Mouse (Mus musculus): ENCODE results near the gene Dzank1. TPM values are rescaled to one million over a fixed set of nuclear protein-coding genes. Genes with fewer than 3 reads are reported as not detected.
A peak's percentile ranks its signal among the peaks of the same experiment; 100 is the strongest.

Dzank1 gene
- polyA plus RNA-seq, 1 experiment from 2014 or later, result 8.6 TPM

DNA sequence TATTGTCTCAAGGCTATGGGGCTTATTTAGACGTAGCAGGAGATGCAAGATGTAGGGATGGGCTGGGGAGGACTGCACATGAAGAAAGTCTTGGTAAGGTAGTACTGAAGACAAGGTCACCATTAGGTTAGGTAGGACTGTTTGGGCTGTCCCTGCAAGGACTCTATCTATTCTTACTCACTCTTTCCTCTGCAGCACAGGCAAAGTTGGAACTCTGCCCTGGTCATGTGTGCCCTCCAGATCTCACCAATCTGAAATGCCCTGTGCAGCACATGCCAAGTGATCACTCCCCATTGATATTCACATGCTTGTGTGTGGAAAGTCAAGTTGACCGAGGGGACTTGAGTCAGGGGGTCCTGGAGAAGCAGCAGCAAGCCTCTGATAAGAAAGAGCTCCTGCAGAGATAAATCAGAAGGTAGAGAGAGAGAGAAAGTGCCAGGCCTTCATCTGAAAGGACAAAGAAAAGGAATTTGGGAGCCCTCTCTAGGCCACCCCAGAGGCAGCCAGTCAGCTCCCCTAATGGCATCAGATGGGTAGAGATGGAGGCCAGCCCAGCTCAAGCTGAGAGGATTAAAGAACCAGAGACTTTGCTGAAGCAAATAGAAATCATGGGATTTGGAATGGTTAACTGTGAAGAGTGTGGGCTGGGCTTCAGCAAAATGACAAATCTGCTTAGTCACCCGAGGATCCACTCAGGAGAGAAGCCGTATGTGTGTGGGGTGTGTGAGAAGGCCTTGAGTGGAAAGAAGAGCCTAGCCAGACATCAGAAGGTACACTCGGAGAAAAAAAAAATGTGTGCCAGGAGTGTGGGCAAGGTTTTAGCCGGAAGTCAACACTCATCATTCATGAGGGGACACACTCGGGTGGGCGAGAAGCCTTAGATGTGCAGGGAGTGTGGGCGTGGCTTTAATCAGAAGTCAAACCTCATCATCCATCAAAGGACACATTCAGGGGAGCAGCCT is 62.1 kb downstream of the Dzank1 start:
- peaks cover 30% of the 10 kb centered on the region for H3K36me3 ChIP-seq
- H3K9ac ChIP-seq, result no peak overlapping the region
- no peak overlapping the region for H3K4me2 ChIP-seq
- H3K27me3 ChIP-seq, result 0 out of 2 replicates have a peak, but pooled peaks cover 4% of the 10 kb centered on the region
- no peaks in the 10 kb centered on the region for H3K9me3 ChIP-seq
- 76% methylated on average over 9 of the region's 9 CpGs for WGBS
- no peaks in the 10 kb centered on the region for H3K4me1 ChIP-seq (replicated peaks)
- H3K27ac ChIP-seq, result no peak overlapping the region
- H3K4me3 ChIP-seq, result no peak overlapping the region
- no peak for ATAC-seq (ENCODE audit: low FRiP score)

DNA sequence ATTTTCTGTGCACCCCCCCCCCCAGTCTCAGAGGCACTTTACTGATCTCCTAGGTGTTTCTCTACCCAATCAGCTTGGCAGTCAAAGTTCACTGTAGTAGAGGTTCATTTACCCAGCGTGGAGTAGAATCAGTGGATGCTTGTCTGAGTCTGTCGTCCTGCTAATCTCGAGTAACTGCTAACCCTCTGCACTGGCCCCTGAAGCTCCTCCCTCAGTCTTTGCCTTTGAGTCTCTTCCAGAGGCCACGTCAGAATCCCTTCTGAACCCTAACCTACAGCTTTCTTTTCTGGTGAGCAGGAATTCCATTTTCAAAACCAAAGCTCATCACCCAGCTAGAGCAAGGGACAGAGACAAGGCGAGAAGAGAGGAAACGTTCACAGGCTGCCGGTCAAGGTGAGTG is 63.0 kb downstream of the Dzank1 start:
- no peak overlapping the region for H3K4me2 ChIP-seq
- H3K27ac ChIP-seq, result no peak overlapping the region
- WGBS, result 76% methylated on average over 7 of the region's 7 CpGs
- no peaks in the 10 kb centered on the region for H3K9me3 ChIP-seq
- no peak for ATAC-seq (ENCODE audit: low FRiP score)
- H3K36me3 ChIP-seq, result peaks cover 30% of the 10 kb centered on the region
- peaks cover 5% of the 10 kb centered on the region for H3K4me1 ChIP-seq (replicated peaks)
- no peak overlapping the region for H3K9ac ChIP-seq
- no peak overlapping the region for H3K4me3 ChIP-seq
- H3K27me3 ChIP-seq, result 0 out of 2 replicates have a peak, but pooled peaks cover 5% of the 10 kb centered on the region

DNA sequence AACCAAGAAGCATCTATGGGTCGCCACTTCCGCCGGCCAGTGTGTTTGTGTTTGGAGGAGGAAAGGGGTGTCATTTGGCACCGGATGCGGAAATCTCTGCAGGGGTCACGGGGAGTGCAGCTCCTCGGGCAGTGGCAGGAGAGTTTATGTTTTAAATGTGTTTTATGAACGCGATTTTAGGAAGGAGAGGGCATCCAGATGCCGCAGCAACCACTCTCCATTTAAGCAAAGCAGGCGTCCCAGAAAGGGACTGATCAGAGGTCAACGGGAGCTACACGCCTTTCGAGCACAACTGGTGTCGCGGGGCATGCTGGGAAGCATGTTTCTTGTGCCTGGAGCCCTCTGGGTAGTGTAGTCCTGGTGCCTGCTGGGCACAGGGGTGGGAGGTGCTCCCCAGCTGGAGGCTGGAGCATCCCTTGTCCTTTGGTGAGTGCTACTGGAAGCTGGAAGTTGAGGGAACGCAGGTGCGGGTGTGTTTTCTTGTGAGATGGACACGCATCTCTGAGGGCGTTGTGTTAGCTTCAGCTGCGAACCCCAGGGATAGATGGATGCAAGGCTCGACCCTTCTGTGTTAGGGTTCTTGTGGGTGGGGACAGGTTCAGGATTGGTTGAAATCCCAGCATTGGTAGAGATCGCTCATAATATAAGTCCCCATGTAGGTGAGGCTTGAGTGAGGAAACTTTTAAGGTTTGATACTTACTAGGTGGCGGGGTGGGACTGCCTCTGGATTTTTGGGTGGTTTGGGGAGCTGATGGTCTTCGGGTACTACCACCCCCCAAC is 68.0 kb downstream of the Dzank1 start:
- Histone ChIP-seq H3K27me3 (peaks cover 39% of the 10 kb centered on the region), H3K9ac (peak overlapping the region; percentile 74), H3K4me3 (peak overlapping the region; percentile 56), H3K4me1 (replicated peaks) (peaks cover 10% of the 10 kb centered on the region), H3K4me2 (peak overlapping the region; percentile 62), H3K9me3 (no peaks in the 10 kb centered on the region), H3K36me3 (peaks cover 7% of the 10 kb centered on the region; the same call in 1 of the 2 replicates), H3K27ac (peak overlapping the region; percentile 78)
- ATAC-seq (ENCODE audit: low FRiP score), result peak; percentile 99
- WGBS, result 7% methylated on average over 25 of the region's 25 CpGs

DNA sequence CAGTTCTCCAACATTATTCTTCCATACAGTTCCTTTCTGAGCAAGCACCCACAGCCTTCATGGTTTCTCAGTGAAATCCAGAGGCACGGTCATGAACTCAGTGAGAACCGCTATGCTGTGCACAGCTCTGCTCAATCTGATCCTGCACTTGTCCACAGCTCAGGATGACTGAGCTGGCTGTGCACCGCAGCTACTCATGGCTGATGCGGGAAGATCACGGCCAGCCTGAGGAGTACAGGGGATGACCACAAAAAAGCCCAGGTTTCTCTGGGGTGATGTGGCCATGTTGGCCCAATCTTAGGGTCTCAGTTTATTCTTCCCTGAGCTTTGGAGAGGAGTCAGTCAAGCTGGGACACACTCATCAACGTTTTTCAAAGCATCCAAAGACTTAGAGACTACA is 68.9 kb downstream of the Dzank1 start:
- peak overlapping the region; percentile 62 for H3K4me2 ChIP-seq
- H3K4me1 ChIP-seq (replicated peaks), result peaks cover 10% of the 10 kb centered on the region
- no peaks in the 10 kb centered on the region for H3K9me3 ChIP-seq
- WGBS, result 71% methylated on average over 6 of the region's 6 CpGs
- peaks cover 44% of the 10 kb centered on the region for H3K27me3 ChIP-seq
- no peak for ATAC-seq (ENCODE audit: low FRiP score)
- H3K9ac ChIP-seq, result no peak overlapping the region
- H3K4me3 ChIP-seq, result peak overlapping the region; percentile 56
- H3K36me3 ChIP-seq, result no peaks in the 10 kb centered on the region
- peak overlapping the region; percentile 78; the same call in 1 of the 2 replicates for H3K27ac ChIP-seq

DNA sequence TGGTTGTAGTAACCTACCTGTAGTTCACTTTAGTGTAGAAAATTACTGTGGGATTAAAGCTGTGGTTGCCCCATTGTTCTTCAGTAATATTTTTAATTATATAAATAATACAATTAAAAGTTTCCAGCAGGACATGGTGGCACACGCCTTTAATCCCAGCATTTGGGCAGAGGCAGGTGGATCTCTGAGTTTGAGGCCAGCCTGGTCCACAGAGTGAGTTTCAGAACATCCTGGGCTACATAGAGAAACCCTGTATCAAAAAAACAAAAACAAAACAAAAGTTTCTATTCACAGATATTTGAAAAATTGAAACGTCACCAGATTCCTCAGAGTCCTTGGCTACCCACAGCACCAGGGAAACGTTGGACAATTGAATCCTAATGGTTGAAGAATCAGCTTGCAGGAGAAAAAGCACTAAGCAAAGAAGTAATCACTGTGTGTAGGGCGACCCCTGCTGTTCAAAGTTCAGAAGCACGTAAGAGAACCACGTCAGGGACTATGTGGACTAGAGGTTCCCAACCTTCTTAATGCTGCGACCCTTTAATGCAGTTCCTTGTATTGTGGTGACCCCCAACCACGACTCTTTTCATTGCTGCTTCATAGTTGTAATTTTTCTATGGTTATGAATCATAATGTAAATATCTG is 74.7 kb downstream of the Dzank1 start:
- Histone ChIP-seq H3K27me3 (peaks cover 39% of the 10 kb centered on the region), H3K4me1 (replicated peaks) (no peaks in the 10 kb centered on the region), H3K9ac (no peak overlapping the region), H3K4me2 (no peak overlapping the region), H3K27ac (no peak overlapping the region), H3K36me3 (no peaks in the 10 kb centered on the region), H3K4me3 (no peak overlapping the region), H3K9me3 (no peaks in the 10 kb centered on the region)
- 16% methylated on average over 8 of the region's 8 CpGs for WGBS
- ATAC-seq (ENCODE audit: low FRiP score), result peak; percentile 66

DNA sequence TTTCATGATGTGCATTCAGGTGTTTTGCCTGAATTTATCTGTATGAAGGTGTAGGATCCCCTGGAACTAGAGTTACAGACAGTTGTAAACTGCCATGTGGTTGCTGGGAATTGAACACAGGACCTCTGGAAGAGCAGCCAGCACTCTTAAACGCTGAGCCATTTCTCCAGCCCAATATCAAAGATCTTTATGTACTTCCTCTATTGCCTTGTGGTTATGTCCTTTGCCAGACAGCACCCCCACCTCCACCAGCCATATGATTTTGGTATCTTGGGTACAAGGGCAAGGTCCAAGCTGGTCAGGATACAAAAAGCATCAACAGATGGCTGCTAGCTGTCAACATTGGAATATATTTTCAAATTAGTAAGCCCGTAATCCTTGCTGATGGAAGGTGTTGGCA is 76.8 kb downstream of the Dzank1 start:
- 88% methylated on average over 2 of the region's 2 CpGs for WGBS

DNA sequence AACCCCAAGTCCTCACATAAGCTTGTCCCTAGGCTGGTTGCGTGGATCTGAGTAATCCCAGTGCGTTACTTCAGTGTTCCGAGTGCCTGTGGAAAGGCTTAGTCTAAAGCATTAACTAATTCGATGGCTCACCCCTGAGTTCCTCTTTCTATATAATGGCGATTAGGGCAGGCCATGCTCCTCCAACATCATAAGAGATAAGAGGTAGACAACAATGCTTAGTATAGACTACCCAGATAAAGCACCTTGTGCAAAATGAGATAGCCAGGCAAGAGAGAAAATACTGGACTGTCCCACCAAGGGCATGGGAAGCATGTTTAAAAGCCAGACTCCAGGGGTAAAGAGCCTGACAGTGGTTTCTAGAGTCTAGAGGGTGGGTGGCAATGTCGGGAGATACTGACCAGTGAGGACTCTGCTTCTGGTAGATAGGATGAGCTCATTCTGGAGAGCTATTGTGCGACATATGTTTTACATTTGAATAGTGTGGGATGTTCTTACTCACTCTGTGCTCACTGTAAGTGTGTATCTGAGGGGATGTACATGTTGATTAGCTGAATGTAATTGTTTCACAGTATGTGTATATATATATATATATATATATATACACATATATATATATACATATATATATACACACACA is 80.7 kb downstream of the Dzank1 start:
- H3K27me3 ChIP-seq, result no peaks in the 10 kb centered on the region
- ATAC-seq (ENCODE audit: low FRiP score), result no peak
- H3K27ac ChIP-seq, result no peak overlapping the region
- no peaks in the 10 kb centered on the region for H3K36me3 ChIP-seq
- no peak overlapping the region for H3K4me3 ChIP-seq
- H3K9ac ChIP-seq, result no peak overlapping the region
- H3K4me1 ChIP-seq (replicated peaks), result no peaks in the 10 kb centered on the region
- WGBS, result 84% methylated on average over 7 of the region's 7 CpGs
- H3K9me3 ChIP-seq, result no peaks in the 10 kb centered on the region
- no peak overlapping the region for H3K4me2 ChIP-seq

More for the DNA sequence above, 76.8 kb downstream of the Dzank1 start:
- Histone ChIP-seq H3K4me1 (replicated peaks) (no peaks in the 10 kb centered on the region), H3K4me3 (no peak overlapping the region), H3K4me2 (no peak overlapping the region), H3K27me3 (peaks cover 21% of the 10 kb centered on the region), H3K9ac (no peak overlapping the region), H3K27ac (no peak overlapping the region), H3K36me3 (no peaks in the 10 kb centered on the region), H3K9me3 (no peaks in the 10 kb centered on the region)
- no peak for ATAC-seq (ENCODE audit: low FRiP score)

DNA sequence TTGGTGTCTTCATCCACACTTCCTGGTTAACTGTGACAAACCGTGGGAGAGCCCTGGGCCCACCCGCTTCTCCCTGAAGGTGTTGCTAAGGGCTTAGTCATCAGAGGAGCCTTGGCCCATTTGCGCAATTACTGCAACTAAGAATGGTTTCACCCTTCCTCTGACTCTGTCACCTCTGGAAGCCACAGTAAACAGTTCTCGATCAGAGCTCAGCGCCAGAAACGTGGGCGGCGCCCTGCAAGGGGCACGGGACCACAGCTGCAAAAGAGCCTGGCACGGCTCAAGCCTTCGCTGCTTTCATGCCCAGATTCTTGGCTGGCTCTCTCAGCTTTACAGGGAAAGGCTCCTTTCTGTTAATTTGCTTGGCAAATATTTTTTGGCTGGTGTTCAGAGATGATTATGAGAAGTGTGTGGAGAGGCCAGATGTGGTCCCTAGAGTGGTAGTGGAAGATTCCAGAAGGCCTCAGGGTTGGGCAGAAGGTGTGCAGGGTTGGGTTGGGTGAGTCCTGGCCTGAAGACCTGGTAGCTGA is 85.8 kb downstream of the Dzank1 start:
- no peak for ATAC-seq (ENCODE audit: low FRiP score)
- Histone ChIP-seq H3K27me3 (no peaks in the 10 kb centered on the region), H3K9me3 (no peaks in the 10 kb centered on the region), H3K27ac (no peak overlapping the region), H3K4me2 (no peak overlapping the region), H3K4me1 (replicated peaks) (no peaks in the 10 kb centered on the region), H3K9ac (no peak overlapping the region), H3K36me3 (no peaks in the 10 kb centered on the region), H3K4me3 (no peak overlapping the region)
- 87% methylated on average over 11 of the region's 11 CpGs for WGBS

DNA sequence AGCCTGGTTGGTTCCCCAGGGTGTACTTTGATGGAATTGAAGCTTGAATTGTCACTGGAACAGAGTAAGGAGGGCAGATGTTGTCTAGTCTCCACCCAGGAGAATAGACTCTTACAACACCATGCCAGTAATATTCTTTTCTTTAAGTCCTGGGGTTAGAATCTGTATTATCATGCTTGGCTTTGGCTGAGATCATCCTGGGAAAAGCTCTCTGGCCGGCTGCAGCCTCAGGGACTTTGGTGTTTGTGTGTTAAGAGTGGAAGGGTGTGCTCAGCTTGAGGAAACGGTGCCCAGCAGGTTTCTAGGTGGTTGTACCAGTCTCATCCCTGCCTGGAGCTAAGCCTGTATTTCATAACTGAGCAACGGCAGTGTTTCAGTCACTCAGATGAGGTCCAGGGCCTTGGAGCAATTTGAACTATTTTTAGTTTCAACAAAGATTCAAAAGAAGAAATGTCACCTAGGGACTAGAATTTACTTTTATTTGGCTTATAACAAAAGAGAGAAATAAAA is 88.0 kb downstream of the Dzank1 start:
- Histone ChIP-seq H3K27me3 (no peaks in the 10 kb centered on the region), H3K9me3 (no peaks in the 10 kb centered on the region), H3K36me3 (no peaks in the 10 kb centered on the region), H3K4me2 (no peak overlapping the region), H3K9ac (no peak overlapping the region), H3K4me3 (no peak overlapping the region), H3K27ac (no peak overlapping the region), H3K4me1 (replicated peaks) (no peaks in the 10 kb centered on the region)
- ATAC-seq (ENCODE audit: low FRiP score), result no peak
- 70% methylated on average over 3 of the region's 3 CpGs for WGBS

DNA sequence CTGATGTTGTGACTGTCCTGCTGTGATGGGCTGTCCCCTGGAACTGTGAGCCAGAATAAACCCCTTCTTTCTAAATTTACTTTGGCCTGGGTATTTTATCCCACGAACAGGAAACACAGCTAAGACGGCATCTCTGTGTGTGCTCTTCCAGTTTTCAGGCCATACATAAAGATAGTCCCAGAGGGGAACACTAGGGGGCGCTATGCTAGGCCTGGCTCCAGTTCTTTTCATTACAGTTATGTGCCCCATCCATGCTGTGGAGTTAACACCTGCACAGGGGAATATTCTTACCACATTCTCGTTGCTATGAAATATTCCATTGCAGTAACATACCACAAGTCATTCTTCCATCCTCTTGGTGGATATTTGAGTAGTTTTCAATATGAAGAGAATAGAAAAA is 88.8 kb downstream of the Dzank1 start:
- no peaks in the 10 kb centered on the region for H3K4me1 ChIP-seq (replicated peaks)
- H3K4me2 ChIP-seq, result no peak overlapping the region
- WGBS, result 59% methylated on average over 4 of the region's 4 CpGs
- no peak overlapping the region for H3K4me3 ChIP-seq
- no peaks in the 10 kb centered on the region for H3K9me3 ChIP-seq
- H3K36me3 ChIP-seq, result no peaks in the 10 kb centered on the region
- H3K27me3 ChIP-seq, result no peaks in the 10 kb centered on the region
- no peak overlapping the region for H3K9ac ChIP-seq
- no peak overlapping the region for H3K27ac ChIP-seq
- no peak for ATAC-seq (ENCODE audit: low FRiP score)

DNA sequence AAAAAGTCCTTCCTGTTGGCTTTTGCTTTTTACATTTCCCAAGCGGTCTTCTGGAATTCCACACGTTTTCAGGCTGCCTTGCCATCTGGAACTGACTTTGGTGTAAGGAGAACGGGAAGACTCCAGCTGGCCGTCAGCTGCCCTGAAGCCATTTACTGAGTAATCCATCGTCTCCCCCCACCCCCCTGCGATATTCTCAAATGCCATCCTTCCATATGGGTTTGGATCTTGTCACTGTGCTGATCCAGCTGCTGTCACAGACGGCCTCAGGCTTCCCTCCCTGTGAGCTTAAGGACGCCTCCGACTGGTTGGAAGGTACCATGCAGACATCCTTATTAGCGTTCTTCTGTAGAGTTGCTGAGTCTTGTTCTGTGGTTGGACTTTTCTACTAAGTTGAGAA is 91.5 kb downstream of the Dzank1 start:
- Histone ChIP-seq H3K9ac (no peak overlapping the region), H3K4me3 (no peak overlapping the region), H3K27me3 (no peaks in the 10 kb centered on the region), H3K9me3 (no peaks in the 10 kb centered on the region), H3K36me3 (no peaks in the 10 kb centered on the region), H3K4me2 (no peak overlapping the region), H3K27ac (no peak overlapping the region), H3K4me1 (replicated peaks) (no peaks in the 10 kb centered on the region)
- ATAC-seq (ENCODE audit: low FRiP score), result no peak
- WGBS, result 78% methylated on average over 10 of the region's 10 CpGs

All from hindbrain, embryonic 13.5 days (tissue).